Mouse (Mus musculus) G1E (cell line): ENCODE measurements around the gene Ccdc158.

Source experiments
- CTCF ChIP-seq: IDR thresholded peaks from 2 replicates; pipeline ENCODE4 v1.5.1; 2012; ENCODE audit warnings: low read depth, low read length, inconsistent platforms, mixed read lengths
- TAL1 ChIP-seq: conservative IDR thresholded peaks from 2 replicates; pipeline ENCODE4 v1.6.1; 2012; ENCODE audit warnings: low read depth, low read length, inconsistent platforms, mixed read lengths

- TF ChIP-seq CTCF (no peak), TAL1 (no peak)
Measured at GRCm38 (mm10) chr5:92635891-92636290, 39.2 kb downstream of the Ccdc158 start.
